Mouse (Mus musculus) embryonic stem cell, embryonic (primary cell): ENCODE measurements at regions not wholly inside any gene's neighbourhood (a gene's known extent, or its start where the extent isn't known, plus 50 kb on each side); places are given as distances from the start of the nearest gene placed in this dataset.
"Not testable (repeated sequence)": the region's sequence is repeated elsewhere in the genome, so short reads cannot be mapped to it uniquely, and the experiment has no call there.

ENCODE experiments used
- CTCF ChIA-PET, 4 experiments: fragments of 300-600 bp in 2 of 4; fragments of 350-600 bp in 2 of 4; sonication (Branson Sonifier 250); formaldehyde crosslinking; loops; one replicate each; lab custom pipeline; 2022; ENCODE audit warnings: inconsistent platforms in 2 of 4; lab: Charles Lee
- POLR2A ChIA-PET, 4 experiments: fragments of 300-600 bp in 2 of 4; fragments of 350-600 bp in 2 of 4; sonication (Branson Sonifier 250); formaldehyde crosslinking; loops; one replicate each; lab custom pipeline; 2022; ENCODE audit warnings: antibody characterized with exemption in 4 of 4, inconsistent platforms in 1 of 4; lab: Charles Lee

- POLR2A ChIA-PET: no interaction called here
- CTCF ChIA-PET: no interaction called here
These were observed 179.7 kb upstream of the Oprm1 start for GRCm38 (mm10) chr10:6578616-6579015.

GRCm38 (mm10) chr10:6585821-6586220 lies 172.5 kb upstream of the Oprm1 start:
- CTCF ChIA-PET: not testable (repeated sequence)

DNA sequence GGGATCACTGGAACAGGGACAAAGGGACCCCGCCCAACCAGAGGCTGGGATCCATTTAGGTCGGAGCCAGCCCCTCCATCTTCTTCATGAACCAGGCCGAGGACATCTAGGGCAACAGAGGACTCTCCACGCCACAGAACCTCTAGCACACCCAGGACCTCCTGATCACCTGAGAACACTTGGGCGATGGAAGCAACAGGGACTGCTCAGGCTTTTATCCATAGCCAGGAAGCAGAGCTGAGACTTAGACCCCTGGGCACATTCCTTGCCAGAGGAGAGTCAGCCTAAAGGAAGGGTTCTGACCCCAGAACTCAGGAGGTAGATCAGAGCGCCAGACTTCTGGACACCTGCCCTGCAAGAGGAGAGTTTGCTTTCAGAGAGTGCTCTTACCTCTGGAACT lies 168.1 kb upstream of the Oprm1 start:
- ChIA-PET CTCF (no interaction called here), POLR2A (no interaction called here)

More at GRCm38 (mm10) chr10:6585821-6586220, 172.5 kb upstream of the Oprm1 start:
- POLR2A ChIA-PET: not testable (repeated sequence)

DNA sequence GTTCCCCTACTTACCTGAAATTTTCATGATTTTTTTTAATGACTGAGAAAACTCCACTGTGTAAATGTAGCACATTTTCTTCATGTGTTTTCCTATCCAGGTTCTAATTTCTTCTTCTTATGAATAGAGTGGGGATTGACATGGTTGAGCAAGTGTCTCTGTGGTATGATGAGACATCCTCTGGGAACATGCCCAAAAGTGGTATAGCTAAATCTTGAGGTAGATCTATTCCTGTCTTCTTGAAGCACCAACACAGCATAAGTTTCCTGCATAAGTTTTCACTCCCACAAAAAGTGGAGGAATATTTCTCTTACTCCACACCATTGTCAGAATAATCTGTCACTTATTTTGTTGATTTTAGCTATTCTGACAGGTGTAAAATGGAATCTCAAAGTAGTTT lies 161.1 kb upstream of the Oprm1 start:
- CTCF ChIA-PET: interaction anchor here in 1 of 4 experiments (0.6 kb wide), 1 partner anchor 1117 kb away, joined by 18 read pairs; no protein-coding TSS in a partner anchor
- POLR2A ChIA-PET: no interaction called here

DNA sequence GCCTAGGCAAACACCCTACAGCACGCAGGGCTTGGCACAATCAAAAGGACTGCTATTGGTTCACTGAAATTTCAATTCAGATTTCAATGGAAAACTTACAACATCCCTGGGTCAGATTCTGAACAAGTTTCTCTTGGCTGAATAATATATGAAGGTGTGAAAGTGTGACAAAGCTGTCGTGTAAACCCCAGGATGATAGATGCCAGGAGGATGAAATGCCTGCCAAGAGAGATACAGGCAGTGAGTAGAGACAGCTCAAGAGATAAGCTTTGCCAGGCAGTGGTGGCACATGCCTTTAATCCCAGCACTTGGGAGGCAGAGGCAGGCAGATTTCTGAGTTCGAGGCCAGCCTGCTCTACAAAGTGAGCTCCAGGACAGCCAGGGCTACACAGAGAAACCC lies 159.7 kb upstream of the Oprm1 start:
- CTCF ChIA-PET, POLR2A ChIA-PET: not testable (repeated sequence)

GRCm38 (mm10) chr10:6647576-6647975 lies 110.7 kb upstream of the Oprm1 start:
- ChIA-PET POLR2A (no interaction called here), CTCF (interaction anchor here in 1 of 4 experiments (0.6 kb wide), 1 partner anchor 423 kb away, joined by 5 read pairs; no protein-coding TSS in a partner anchor)

GRCm38 (mm10) chr10:6685308-6686080 lies 72.8 kb upstream of the Oprm1 start:
- ChIA-PET POLR2A (no interaction called here), CTCF (no interaction called here)

GRCm38 (mm10) chr10:6686081-6686474 lies 72.2 kb upstream of the Oprm1 start:
- CTCF ChIA-PET: no interaction called here
- POLR2A ChIA-PET: no interaction called here
